Comparison of ENCODE assay signal across 19 mouse cellular contexts in the genomic region with DNA sequence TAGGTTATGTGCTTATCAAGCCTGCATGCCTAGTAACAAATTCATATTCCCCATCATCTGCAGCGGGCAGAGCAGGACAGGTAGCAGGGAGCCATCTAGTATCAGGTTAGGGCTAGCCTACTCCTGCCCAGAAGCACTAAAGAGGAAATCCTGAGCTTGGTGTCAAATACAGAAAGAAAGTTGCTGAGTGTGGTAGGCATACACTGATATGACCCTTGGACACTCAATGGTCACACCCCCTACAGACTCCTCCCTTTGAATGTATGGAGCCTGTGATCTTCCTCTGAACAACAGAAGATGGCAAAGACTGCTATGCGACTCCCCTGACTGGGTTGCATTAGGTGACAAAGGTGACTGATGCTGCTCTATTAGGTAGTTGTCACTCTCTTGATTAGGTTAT.
"Had no signal": no experiment of that assay in that cellular context is flagged by ENCODE, and none has a peak within 500 bp of the region (broad histone marks: within the 10 kb centered on the region; RNA-seq: fewer than 3 reads in every experiment).

No protein-coding gene starts in this region.

- DNase-seq: kidney, adult 18-20 months; kidney, adult 9 months; kidney, postnatal 14 days; kidney, postnatal 4 days; left cerebral cortex, postnatal 4 days; liver, postnatal 0 days; lung, postnatal 14 days; retina, postnatal 1 day; thymus, postnatal 25 days had no signal

- H3K36me3 ChIP-seq: limb, embryonic 12.5 days; limb, embryonic 15.5 days; midbrain, embryonic 12.5 days; neural tube, embryonic 13.5 days had no signal

- H3K9ac ChIP-seq: limb, embryonic 12.5 days; limb, embryonic 15.5 days; liver, embryonic 14.5 days; liver, postnatal 0 days; midbrain, embryonic 12.5 days; neural tube, embryonic 13.5 days had no signal

- H3K4me2 ChIP-seq: limb, embryonic 12.5 days; limb, embryonic 15.5 days; liver, embryonic 11.5 days; midbrain, embryonic 12.5 days; neural tube, embryonic 13.5 days had no signal

- H3K4me3 ChIP-seq: limb, embryonic 12.5 days; limb, embryonic 15.5 days; midbrain, embryonic 12.5 days; myocyte; neural tube, embryonic 13.5 days had no signal

- H3K9me3 ChIP-seq: limb, embryonic 12.5 days; limb, embryonic 15.5 days; midbrain, embryonic 12.5 days; neural tube, embryonic 13.5 days had no signal

- H3K27ac ChIP-seq: limb, embryonic 12.5 days; limb, embryonic 15.5 days; liver, embryonic 14.5 days; macrophage; midbrain, embryonic 12.5 days; neural tube, embryonic 13.5 days had no signal

- ATAC-seq: inflammation-experienced regulatory T-cells, adult 6 months; liver, postnatal 0 days; midbrain, embryonic 16.5 days had no signal

- H3K27me3 ChIP-seq: limb, embryonic 12.5 days; limb, embryonic 15.5 days; midbrain, embryonic 12.5 days; neural tube, embryonic 13.5 days had no signal
